Mouse (Mus musculus): ENCODE data around the gene Sema4g. TPM values are rescaled to one million over a fixed set of nuclear protein-coding genes. Genes with fewer than 3 reads are reported as not detected.
"Not testable (repeated sequence)": the region's sequence is repeated elsewhere in the genome, so short reads cannot be mapped to it uniquely, and the experiment has no call there.

The Sema4g gene
- total RNA-seq, 1 experiment from 2014 or later: 0.32 TPM

DNA sequence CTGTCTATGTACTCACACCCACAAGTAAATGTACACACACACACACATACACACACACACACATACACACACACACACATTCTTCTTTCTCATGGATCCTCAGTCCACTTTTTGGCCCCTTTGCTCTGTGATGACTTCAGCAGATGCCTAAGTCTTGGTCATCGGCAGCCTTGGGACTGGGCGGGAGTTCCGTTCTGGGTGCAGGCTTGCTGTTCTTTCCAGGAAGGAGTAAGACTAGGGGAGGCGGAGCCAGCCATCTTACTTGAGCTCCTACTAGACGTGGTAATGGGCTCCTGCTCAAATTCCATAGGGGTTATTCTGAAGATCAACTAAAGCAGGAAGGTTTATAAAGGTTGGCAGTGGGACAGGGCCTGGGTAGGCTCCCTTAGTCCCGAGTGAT is 31.4 kb downstream of the Sema4g start:
- ATAC-seq (replicated peaks; ENCODE audit: low read depth, poor library complexity, severe bottlenecking): no peak

DNA sequence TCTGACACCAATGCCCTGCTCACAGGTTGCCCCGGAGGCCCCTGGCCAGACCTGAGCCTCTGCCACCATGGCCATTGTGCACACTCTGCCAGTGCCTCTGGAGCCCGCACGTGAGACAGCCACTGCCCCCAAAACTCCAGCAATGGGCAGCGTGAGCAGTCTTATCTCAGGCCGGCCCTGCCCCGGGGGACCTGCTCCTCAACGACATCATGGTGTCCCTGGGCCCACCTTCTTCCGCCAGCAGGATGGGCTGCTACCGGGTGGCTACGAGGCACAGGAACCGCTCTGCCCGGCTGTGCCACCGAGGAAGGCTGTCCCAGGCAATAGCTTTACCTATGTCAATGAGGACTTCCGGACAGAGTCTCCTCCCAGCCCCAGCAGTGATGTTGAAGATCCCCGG is 32.5 kb downstream of the Sema4g start:
- no peak for ATAC-seq (replicated peaks; ENCODE audit: low read depth, poor library complexity, severe bottlenecking)

DNA sequence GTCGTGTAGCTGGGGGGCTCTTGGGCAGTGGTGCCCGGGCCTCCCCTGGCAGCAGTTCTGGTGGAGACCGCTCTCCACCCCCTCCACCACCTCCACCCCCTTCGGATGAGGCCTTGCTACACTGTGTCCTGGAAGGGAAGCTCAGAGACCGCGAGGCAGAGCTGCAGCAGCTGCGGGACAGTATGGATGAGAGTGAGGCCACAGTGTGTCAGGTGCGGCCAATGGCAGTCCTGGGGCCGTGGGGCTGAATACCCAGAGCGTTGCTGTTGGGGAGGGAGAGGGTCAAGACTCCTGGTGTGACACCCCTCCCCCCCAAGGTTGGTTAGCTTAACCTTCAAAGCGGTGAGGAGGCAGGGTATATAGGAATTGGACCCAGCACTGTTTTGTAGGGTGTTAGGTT is 35.1 kb downstream of the Sema4g start:
- no peak for ATAC-seq (replicated peaks; ENCODE audit: low read depth, poor library complexity, severe bottlenecking)

DNA sequence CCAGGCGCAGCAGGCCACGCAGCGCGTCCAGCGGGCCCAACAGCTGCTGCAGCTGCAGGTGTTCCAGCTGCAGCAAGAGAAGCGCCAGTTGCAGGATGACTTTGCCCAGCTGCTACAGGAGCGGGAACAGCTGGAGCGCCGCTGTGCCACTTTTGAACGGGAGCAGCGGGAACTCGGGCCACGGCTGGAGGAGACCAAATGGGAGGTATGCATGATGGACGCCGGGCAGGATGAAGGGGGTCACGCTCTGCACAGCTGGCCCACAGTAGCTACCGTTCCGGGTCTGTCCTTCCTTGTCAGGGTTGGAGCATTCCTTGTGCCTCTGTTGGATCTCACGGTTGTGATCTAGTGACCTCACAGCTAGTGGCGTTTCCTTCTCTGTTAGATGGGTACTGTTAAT is 35.9 kb downstream of the Sema4g start:
- ATAC-seq (replicated peaks; ENCODE audit: low read depth, poor library complexity, severe bottlenecking): no peak

DNA sequence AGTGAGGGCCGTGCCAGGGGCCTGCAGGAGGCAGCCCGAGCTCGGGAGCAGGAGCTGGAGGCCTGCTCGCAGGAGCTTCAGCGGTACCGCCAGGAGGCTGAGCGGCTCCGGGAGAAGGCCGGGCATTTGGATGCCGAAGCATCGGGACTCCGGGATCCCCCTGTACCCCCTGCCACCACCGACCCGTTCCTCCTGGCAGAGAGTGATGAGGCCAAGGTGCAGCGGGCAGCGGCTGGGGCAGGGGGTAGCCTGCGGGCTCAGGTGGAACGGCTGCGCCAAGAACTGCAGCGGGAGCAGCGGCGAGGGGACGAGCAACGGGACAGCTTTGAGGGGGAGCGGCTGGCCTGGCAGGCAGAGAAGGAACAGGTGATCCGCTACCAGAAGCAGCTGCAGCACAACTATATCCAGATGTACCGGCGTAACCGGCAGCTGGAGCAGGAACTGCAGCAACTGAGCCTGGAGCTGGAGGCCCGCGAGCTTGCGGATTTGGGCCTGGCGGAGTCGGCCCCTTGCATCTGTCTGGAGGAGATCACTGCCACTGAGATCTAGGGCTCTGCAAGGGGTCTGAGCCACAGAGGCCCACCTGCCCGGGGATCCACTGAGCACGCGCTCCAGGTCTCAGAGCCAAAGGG is 37.2 kb downstream of the Sema4g start:
- ATAC-seq (replicated peaks; ENCODE audit: low read depth, poor library complexity, severe bottlenecking): no peak

DNA sequence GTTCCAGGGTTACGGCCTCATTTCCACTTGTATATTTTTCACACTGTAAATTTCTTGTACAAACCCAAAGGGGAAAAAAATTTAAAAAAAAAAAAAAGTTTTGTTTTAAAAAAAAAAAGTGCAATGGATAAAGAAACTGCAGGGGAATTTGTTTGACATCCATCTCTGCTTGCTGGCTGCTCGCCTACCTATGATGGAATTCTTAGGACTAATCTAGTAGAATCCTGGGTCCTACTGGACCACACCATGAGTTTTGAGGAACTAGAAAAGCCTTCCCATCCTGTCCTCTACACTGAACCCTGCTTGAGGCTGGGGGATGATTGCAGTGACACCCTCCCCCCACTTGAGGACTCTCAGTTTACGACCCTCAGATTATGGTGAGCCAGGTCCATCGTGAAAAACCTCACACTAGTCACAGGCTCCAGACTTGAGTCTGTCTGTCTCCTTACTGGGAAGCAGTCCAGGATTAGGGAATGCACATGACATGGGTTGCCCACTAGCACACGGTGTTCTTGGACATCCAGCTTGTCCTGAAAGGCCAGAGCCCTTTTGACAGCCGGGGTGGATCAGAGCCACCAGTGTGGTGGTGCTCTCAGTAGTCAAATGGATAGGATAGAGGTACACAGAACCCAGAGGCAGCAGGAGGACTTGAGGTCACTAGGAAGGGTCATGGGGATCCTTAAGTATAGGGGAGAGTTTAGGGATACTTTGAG is 38.2 kb downstream of the Sema4g start:
- no peak for ATAC-seq (replicated peaks; ENCODE audit: low read depth, poor library complexity, severe bottlenecking)

DNA sequence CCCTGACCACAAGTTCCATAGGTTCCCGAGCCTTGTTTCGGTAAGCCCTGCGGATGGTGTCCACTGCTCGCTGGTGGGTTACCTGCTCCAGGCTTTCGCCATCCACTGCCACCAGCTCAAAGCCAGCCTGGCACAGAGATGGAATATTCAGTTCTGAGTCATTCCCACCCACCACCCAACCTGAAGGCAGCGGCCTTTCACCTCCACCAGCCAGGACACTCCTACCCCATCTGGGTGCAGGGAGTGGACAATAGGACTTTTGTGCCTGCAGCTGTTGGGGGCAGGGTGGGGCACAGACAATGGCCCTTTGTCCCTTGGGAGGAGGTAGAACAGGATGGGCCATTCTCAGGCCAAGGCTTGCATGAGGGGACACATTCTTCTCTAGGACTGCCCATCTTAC is 38.9 kb downstream of the Sema4g start:
- ATAC-seq (replicated peaks; ENCODE audit: low read depth, poor library complexity, severe bottlenecking): no peak

DNA sequence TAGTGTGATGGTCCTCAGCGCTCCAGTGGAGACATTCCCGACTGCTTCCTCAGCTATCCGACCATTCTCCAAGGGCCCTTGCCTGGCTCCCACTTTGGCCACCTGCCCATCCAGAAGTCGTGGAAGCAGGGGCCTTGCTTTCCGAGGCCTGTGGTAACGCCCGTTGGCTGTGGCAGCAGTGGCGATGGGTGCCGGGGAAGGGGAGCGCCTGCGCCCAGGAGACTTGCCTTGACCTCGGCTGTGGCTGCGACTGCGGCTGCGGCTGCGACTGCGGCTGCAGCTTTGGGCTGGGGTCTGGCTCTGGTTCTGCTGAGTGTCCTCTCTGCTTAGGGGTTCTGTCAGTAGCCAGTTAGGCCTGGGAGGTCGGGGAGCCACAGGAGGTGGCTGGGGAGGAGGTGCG is 39.8 kb downstream of the Sema4g start:
- no peak for ATAC-seq (replicated peaks; ENCODE audit: low read depth, poor library complexity, severe bottlenecking)

DNA sequence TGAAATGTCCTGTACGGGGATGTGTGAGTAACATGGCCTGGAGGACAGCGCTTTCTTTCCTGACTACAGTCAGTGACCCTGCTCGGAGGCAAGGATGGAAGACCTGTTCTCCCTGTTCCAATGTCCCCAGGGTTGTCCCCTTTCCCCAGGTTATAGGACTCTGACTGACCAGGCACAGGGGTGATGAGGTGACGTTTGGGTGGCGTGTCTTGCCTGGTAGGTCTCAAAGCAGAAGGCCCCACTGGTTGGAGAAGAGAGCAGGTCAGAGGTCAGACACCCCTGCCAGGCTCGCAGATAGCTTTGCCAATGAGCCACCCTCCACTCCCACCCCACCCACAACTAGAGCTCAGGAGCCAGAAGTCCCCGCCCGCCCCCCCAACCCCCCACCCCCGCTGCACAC is 40.7 kb downstream of the Sema4g start:
- ATAC-seq (replicated peaks; ENCODE audit: low read depth, poor library complexity, severe bottlenecking): no peak

DNA sequence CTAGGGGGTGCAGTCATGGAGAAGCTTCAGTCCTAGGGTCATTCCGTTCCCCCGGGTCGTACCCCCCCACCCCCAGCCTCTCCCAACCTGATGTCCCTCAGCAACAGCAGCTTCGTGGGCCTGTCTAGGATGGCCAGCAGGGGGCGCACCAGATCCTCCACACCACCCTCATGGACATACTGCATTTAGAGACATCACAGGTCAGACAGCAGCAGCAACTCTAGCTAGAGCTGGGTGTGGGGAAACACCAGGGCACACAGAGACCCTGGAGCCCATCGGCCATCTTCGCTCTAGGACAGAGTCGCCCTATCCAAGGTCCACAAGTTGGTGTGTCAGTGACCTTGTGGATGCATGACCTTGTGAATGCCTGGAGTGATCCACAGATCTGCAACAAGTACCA is 41.2 kb downstream of the Sema4g start:
- 0 out of 2 replicates have a peak, but pooled peaks have one; percentile 22 for ATAC-seq (replicated peaks; ENCODE audit: low read depth, poor library complexity, severe bottlenecking)

DNA sequence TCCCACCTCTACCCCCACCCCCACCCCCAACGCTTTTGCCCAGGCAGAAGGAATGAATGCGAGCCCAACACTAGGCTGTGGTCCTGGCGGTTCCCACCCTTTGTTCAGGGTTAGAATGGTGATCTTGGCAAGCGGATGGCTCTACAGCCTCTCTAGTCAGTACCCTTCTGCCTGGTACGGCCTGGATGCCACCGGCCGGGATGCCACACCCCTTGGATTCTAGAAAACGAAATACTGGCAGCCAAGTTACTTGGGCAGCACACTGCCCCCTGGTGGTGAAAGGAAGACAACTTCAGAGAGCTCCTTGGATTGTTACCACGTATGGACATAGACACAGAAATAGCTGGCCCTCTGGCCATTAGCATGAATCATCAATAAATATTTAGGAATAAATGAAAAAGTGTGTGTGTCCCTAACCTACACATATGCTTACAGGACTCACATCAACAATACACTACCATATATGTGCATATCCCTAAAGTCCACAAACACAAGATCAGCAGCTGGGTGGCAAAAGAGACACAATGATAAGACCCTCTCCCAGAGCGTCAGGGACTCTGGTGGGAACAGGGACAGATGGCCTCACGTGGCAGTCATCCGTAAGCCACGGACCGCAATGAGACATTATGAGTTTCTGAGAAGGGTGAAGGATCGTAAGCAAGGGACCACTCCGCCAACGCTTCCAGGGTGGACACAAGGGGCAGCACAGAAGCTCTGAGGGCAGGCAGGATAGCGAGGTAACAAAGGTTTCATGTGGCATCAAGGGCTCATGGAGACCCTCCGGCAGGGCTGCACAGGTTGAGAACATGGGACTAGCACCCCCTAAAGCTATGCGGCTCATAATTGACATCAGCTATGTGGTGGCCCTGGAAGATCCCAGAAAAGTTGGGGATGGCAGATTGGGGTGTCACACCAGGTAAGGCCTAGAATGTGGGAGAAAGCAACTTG is 42.1 kb downstream of the Sema4g start:
- peak; percentile 68 for ATAC-seq (replicated peaks; ENCODE audit: low read depth, poor library complexity, severe bottlenecking)

DNA sequence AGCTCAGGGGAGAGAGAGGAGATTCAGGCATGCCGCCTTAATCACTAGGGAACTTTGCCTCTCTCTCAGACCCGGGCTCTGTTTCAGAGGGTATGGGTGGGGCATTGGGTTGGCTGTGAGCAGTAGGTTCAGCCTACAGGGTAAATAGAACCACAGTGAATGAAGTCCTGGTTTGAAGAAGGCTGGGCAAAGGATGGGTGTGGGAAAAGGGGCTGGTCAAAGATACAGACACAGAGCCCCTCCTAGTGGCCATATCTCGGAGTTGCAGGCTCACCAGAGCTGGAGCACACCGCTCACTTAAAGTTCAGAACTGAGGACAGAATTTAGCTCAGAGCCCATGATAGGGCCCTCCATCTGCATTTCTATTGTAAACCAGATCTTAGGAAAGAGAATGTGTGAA is 42.9 kb downstream of the Sema4g start:
- peak; percentile 73 for ATAC-seq (replicated peaks; ENCODE audit: low read depth, poor library complexity, severe bottlenecking)

DNA sequence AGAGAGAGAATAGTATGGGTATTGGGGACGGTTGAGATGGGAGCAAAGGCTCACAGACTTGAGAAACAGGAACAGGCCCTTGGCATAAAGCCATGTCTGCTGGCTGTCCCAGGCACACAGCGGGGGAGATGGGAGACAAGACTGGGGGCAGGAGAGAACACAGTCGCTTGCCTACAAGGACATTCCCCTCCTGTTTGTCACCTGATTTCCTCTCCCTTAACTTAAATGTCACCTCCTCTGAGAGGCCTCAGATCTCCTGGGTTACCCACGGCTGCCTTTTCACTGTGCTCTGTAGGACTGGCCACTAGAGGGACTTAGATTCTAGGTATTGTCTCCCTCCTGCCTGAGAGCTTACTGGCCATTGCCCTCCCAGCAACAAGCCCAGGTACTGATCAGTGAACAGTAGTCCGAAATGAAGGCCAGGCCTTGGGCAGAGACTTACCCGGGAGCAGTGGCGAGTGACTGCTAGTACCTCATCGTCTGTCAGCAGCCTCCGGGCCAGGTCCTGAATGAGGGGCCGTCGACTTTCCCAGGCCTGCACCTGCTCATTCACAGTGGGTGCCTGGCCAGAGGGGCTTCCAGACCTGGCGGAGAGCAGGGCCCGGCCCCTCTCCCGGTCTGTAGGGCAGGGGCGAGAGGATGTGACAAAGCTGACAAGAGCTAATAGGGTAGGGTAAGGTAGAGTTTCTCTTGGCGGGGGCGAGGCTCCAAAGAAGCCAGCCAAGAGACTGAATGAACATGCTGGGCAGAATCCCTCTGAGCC is 43.9 kb downstream of the Sema4g start:
- peak; percentile 30 for ATAC-seq (replicated peaks; ENCODE audit: low read depth, poor library complexity, severe bottlenecking)

DNA sequence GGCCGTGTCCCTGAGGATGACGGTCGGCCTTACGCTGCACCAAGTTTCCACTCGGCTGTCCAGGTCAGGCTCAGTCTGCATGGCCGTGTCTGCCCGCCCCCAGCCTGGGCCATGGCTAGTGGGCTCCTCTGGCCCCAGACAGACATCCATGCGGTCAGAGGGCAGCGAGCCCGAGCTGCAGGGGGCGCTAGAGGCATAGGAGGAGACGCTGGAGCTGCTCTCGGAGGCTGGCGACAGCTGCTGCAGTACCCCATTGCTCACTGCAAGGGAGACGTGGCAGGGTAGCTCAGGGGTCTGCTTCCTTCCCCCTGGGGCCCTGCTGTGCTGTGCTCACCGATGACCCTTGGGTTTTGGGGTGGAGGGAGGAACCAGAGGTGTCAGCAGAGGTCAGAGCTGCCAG is 48.0 kb downstream of the Sema4g start:
- ATAC-seq (replicated peaks; ENCODE audit: low read depth, poor library complexity, severe bottlenecking): peak; percentile 76

DNA sequence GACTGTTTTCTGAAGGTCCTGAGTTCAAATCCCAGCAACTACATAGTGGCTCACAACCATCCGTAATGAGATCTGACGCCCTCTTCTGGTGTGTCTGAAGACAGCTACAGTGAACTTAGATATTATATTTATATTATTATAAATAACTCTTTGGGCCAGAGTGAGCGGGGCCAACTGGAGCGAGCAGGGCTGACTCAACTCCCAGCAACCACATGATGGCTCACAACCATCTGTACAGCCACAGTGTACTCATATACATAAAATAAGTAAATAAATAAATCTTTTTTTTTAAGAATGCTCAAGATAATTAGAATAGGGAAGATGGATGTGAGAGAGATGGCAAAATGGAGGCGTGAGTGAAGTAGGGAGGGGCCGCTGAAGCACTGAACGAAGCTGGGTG is 49.3 kb downstream of the Sema4g start:
- not testable (repeated sequence) for ATAC-seq (replicated peaks; ENCODE audit: low read depth, poor library complexity, severe bottlenecking)

DNA sequence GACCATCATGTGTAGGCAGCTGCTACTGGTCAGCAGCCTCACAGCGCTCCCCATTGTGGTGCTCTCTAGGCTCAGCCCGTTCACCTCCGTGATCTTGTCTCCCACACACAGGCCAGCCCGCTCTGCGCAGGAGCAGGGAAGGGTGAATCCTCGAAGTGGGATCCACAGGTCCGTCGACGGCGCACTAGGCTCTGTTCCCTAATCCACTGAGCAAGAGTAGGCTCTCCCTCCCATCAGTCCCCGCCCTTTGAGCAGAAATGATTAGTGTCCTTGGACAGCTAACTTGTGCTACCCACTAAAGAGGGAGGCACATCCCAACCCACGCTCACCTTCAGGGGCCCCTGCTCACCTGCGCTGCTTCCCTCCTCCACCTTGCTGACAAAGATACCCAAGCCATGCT is 51.3 kb downstream of the Sema4g start:
- no peak for ATAC-seq (replicated peaks; ENCODE audit: low read depth, poor library complexity, severe bottlenecking)

DNA sequence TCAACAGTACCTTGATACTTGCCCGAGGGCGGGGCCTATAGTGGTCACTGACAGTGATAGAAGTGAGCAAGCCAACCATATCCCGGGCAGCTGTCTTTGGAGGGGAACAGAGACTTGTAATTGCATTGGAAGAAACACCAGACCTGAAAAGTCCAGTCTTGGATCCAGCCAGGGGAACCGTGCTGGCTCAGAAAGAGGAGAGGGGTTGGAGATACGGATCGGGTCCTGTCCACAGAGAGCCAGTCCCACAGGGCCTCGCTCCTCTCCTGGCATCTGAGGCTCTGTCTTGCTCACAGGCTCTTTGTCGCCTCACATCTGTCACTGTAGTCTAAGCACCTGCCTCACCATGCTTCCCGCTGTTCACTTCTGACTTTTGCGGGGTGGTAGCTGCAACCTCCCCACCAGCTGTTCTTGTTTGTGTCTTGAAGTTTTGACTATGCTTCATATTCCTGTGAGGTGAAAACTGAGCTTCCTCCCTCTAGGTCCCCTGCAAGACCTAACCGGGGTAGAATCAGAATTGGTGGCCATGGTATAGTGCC is 55.6 kb downstream of the Sema4g start:
- no peak for ATAC-seq (replicated peaks; ENCODE audit: low read depth, poor library complexity, severe bottlenecking)

DNA sequence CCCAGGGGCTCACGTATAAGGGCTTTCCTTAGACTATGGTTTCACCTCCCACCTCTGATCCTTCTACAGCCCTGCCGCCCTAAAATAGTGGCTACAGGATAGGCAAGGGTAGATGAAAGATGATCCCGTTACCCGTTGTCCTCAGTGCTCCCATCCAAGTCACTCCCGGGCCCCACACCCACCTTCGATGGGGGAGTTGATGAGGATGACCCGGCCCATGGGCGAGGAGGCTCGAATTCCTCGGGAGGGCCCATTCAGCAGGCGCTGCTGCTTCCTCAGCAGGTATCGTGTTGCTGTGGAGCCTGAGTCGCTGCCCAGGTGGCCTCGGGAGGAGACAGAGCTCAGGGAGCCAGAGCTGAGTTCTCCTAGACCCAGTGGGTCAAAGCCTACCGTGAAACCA is 56.3 kb downstream of the Sema4g start:
- ATAC-seq (replicated peaks; ENCODE audit: low read depth, poor library complexity, severe bottlenecking): no peak

DNA sequence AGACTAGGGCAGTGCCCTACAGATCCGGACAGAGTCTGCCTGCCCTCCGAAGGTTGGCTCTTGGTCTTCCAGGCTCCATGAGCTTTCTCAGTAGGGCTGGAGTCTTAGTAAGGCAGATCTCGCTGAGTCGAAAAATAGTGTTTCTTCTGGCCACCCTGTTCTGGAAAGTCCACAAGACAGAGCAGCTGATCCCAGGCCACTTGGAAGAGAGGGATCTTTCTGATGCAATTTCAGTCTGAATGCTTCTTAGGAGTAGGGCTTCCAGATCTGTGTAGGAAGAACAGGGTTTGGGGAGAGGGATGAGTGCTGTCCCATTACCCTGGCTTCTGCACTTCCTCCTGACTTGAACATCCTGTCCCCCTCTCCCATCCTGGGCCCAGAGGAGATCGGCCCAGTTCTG is 56.8 kb downstream of the Sema4g start, which contains the start of gene Pdzd7:
Pdzd7 (minus strand) TSS at position 67 of the 400 bp plus-strand sequence.
- no peak for ATAC-seq (replicated peaks; ENCODE audit: low read depth, poor library complexity, severe bottlenecking)

Measured in common myeloid progenitor, adult 5-6 weeks (primary cell).